In the genomic region with DNA sequence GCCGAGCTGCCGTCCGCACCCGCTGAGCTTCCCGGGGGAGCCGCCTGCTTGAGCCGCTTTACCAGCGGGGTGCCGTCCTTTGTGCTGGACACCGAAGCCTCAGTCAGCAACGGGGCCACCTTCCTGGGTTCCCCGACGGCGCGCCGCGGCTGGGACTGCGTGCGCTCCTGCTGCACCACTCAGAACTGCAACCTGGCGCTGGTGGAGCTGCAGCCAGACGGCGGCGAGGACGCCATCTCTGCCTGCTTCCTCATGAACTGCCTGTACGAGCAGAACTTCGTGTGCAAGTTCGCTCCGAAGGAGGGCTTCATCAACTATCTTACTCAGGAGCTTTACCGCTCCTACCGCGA, we compare ENCODE assay signal across 8 mouse cellular contexts. TPM values are rescaled to one million over a fixed set of nuclear protein-coding genes. Genes with fewer than 3 reads are reported as not detected.
DNase-seq lines count a peak whose midpoint lies in the region; ATAC-seq and TF ChIP-seq lines count a peak whose summit lies in the region.

No protein-coding gene starts in this region.

- DNase-seq in heart, adult 11 months: no peak
- peak; percentile 54 for DNase-seq in limb, embryonic 11.5 days (ENCODE audit: low spot score)
- no peak for DNase-seq in left cerebral cortex, adult 8-10 months (ENCODE audit: low spot score in 2 of 2)

- TF ChIP-seq POLR2A in ES-Bruce4 (IDR thresholded peaks at IDR 0.05; ENCODE audit: insufficient read depth, low read length): no peak

- no peak overlapping the region for H3K27ac ChIP-seq in heart, embryonic 14.5 days (replicated peaks in 1 of 2; ENCODE audit: control insufficient read depth in 1 of 2, insufficient read depth in 1 of 2, low read depth in 2 of 2, low read length in 2 of 2)
- H3K27ac ChIP-seq in ES-Bruce4 (ENCODE audit: insufficient read depth, low read length): no peak overlapping the region
- no peak overlapping the region for H3K27ac ChIP-seq in embryonic facial prominence, embryonic 12.5 days
- no peak overlapping the region for H3K27ac ChIP-seq in limb, embryonic 11.5 days (replicated peaks; ENCODE audit: low read depth, low read length)
- no peak overlapping the region for H3K27ac ChIP-seq in neural tube, embryonic 15.5 days (replicated peaks)

- no peaks in the 10 kb centered on the region for H3K9me3 ChIP-seq in heart, embryonic 14.5 days (ENCODE audit: control insufficient read depth, low read length)
- H3K9me3 ChIP-seq in ES-Bruce4 (replicated peaks; ENCODE audit: control insufficient read depth, insufficient read depth, low read length, poor library complexity, severe bottlenecking): no peaks in the 10 kb centered on the region
- H3K9me3 ChIP-seq in embryonic facial prominence, embryonic 12.5 days: no peaks in the 10 kb centered on the region
- H3K9me3 ChIP-seq in limb, embryonic 11.5 days (ENCODE audit: control insufficient read depth, low read length): no peaks in the 10 kb centered on the region
- H3K9me3 ChIP-seq in neural tube, embryonic 15.5 days (replicated peaks): no peaks in the 10 kb centered on the region

- peak overlapping the region; percentile 46 to 53 for H3K4me3 ChIP-seq in heart, embryonic 14.5 days (ENCODE audit: control insufficient read depth in 1 of 2, insufficient read depth in 1 of 2, low read depth in 1 of 2, low read length in 2 of 2)
- H3K4me3 ChIP-seq in ES-Bruce4 (ENCODE audit: low read depth, low read length): peak overlapping the region; percentile 90
- peak overlapping the region; percentile 46 for H3K4me3 ChIP-seq in embryonic facial prominence, embryonic 12.5 days
- H3K4me3 ChIP-seq in limb, embryonic 11.5 days (ENCODE audit: low read depth, low read length): peak overlapping the region; percentile 46
- H3K4me3 ChIP-seq in neural tube, embryonic 15.5 days (replicated peaks): peak overlapping the region; percentile 36

- peak overlapping the region; percentile 90 for H3K4me2 ChIP-seq in heart, embryonic 14.5 days (ENCODE audit: low read length)
- H3K4me2 ChIP-seq in embryonic facial prominence, embryonic 12.5 days (replicated peaks): peak overlapping the region; percentile 77
- peak overlapping the region; percentile 87 for H3K4me2 ChIP-seq in limb, embryonic 11.5 days (ENCODE audit: low read depth, severe bottlenecking)
- peak overlapping the region; percentile 57 for H3K4me2 ChIP-seq in neural tube, embryonic 15.5 days

- WGBS in heart, embryonic 14.5 days: 2% methylated on average over 31 of the region's 31 CpGs
- WGBS in embryonic facial prominence, embryonic 12.5 days: 3% methylated on average over 31 of the region's 31 CpGs
- WGBS in limb, embryonic 11.5 days: 1% methylated on average over 31 of the region's 31 CpGs
- 2% methylated on average over 31 of the region's 31 CpGs for WGBS in neural tube, embryonic 15.5 days

- peaks cover 67% of the 10 kb centered on the region for H3K27me3 ChIP-seq in heart, embryonic 14.5 days (ENCODE audit: control insufficient read depth, insufficient read depth, low read length)
- H3K27me3 ChIP-seq in ES-Bruce4 (ENCODE audit: control insufficient read depth, insufficient read depth, low read length, poor library complexity, severe bottlenecking): no peaks in the 10 kb centered on the region
- H3K27me3 ChIP-seq in embryonic facial prominence, embryonic 12.5 days: peaks cover 64% of the 10 kb centered on the region
- H3K27me3 ChIP-seq in limb, embryonic 11.5 days (ENCODE audit: control insufficient read depth, insufficient read depth, low read length): peaks cover 44% of the 10 kb centered on the region
- peaks cover 64% of the 10 kb centered on the region for H3K27me3 ChIP-seq in neural tube, embryonic 15.5 days (replicated peaks)

- H3K4me1 ChIP-seq in heart, embryonic 14.5 days (ENCODE audit: control insufficient read depth in 2 of 2, insufficient read depth in 2 of 2, low read length in 2 of 2): peaks cover 0 to 11% of the 10 kb centered on the region in 2 experiments; a peak in 3 of 4 replicates
- H3K4me1 ChIP-seq in ES-Bruce4 (ENCODE audit: control insufficient read depth, insufficient read depth, low read length): peaks cover 9% of the 10 kb centered on the region
- peaks cover 12% of the 10 kb centered on the region; the same call in 1 of the 2 replicates for H3K4me1 ChIP-seq in embryonic facial prominence, embryonic 12.5 days
- H3K4me1 ChIP-seq in limb, embryonic 11.5 days (ENCODE audit: control insufficient read depth, insufficient read depth, low read length): peaks cover 11% of the 10 kb centered on the region
- H3K4me1 ChIP-seq in neural tube, embryonic 15.5 days: peaks cover 14% of the 10 kb centered on the region

- no peaks in the 10 kb centered on the region for H3K36me3 ChIP-seq in heart, embryonic 14.5 days (ENCODE audit: control insufficient read depth, insufficient read depth, low read length)
- no peaks in the 10 kb centered on the region for H3K36me3 ChIP-seq in ES-Bruce4 (ENCODE audit: control insufficient read depth, insufficient read depth, low read length, poor library complexity, severe bottlenecking)
- no peaks in the 10 kb centered on the region for H3K36me3 ChIP-seq in embryonic facial prominence, embryonic 12.5 days
- H3K36me3 ChIP-seq in limb, embryonic 11.5 days (ENCODE audit: control insufficient read depth, insufficient read depth, low read length): no peaks in the 10 kb centered on the region
- H3K36me3 ChIP-seq in neural tube, embryonic 15.5 days: no peaks in the 10 kb centered on the region

- no peak for TF ChIP-seq CTCF in ES-Bruce4 (IDR thresholded peaks at IDR 0.05; ENCODE audit: low read depth, low read length)

- ATAC-seq in heart, embryonic 14.5 days (ENCODE audit: insufficient number of reproducible peaks, insufficient read depth, low FRiP score, low read depth): no peak
- ATAC-seq in embryonic facial prominence, embryonic 12.5 days (ENCODE audit: insufficient number of reproducible peaks, insufficient read depth, low FRiP score, low TSS enrichment): no peak
- ATAC-seq in limb, embryonic 11.5 days (ENCODE audit: insufficient number of reproducible peaks, low FRiP score, low TSS enrichment, low read depth): no peak
- ATAC-seq in neural tube, embryonic 15.5 days (ENCODE audit: low FRiP score): no peak
- ATAC-seq in activated CD4-positive, CD25-positive, alpha-beta regulatory T cell, adult 4 months: no peak

- H3K9ac ChIP-seq in heart, embryonic 14.5 days (ENCODE audit: low read length): no peak overlapping the region; the same call in 1 of the 2 replicates
- H3K9ac ChIP-seq in ES-Bruce4 (ENCODE audit: low read depth, poor library complexity, severe bottlenecking): peak overlapping the region; percentile 78
- peak overlapping the region; percentile 54 for H3K9ac ChIP-seq in embryonic facial prominence, embryonic 12.5 days
- peak overlapping the region; percentile 32 for H3K9ac ChIP-seq in limb, embryonic 11.5 days (ENCODE audit: low read length)
- no peak overlapping the region for H3K9ac ChIP-seq in neural tube, embryonic 15.5 days (replicated peaks)

- TF ChIP-seq EP300 in ES-Bruce4 (IDR thresholded peaks at IDR 0.05; ENCODE audit: insufficient read depth, low read depth, low read length): no peak

RNA-seq across cellular contexts. Expression of gene Spint1, which starts 0.7 kb away (rescaled TPM):
- 0.20 and 0.38 TPM in 2 replicates for polyA plus RNA-seq in heart, embryonic 14.5 days (2014; fragmentation: Nextera tagmentation; extraction: Ambion mirVana)
- polyA plus RNA-seq in ES-Bruce4 (2011; ENCODE audit: insufficient read depth, insufficient read length, low read depth, missing spikeins): 57.3 and 71.4 TPM in 2 replicates
- 8.8 and 10.6 TPM in 2 replicates for polyA plus RNA-seq in embryonic facial prominence, embryonic 12.5 days (2016; fragmentation: Nextera tagmentation; extraction: Ambion mirVana)
- polyA plus RNA-seq in limb, embryonic 11.5 days (2014; fragmentation: Nextera tagmentation; extraction: Ambion mirVana): 6.1 and 8.0 TPM in 2 replicates
- 0.49 and 11.0 TPM in 2 replicates for polyA plus RNA-seq in neural tube, embryonic 15.5 days (2015; fragmentation: Nextera tagmentation; extraction: Ambion mirVana)
- not detected for polyA plus RNA-seq in activated CD4-positive, CD25-positive, alpha-beta regulatory T cell, adult 4 months (2017; shearing (Covaris generic))
- total RNA-seq in left cerebral cortex, adult 8-10 months (2022): 1 to 10 TPM; 2.0 to 3.7 (median 3.2) TPM

RNA-seq across cellular contexts. Expression of gene Ppp1r14d, which starts 8.1 kb away (rescaled TPM):
- not detected in 2 replicates for polyA plus RNA-seq in heart, embryonic 14.5 days (2014; fragmentation: Nextera tagmentation; extraction: Ambion mirVana)
- not detected in 2 replicates for polyA plus RNA-seq in ES-Bruce4 (2011; ENCODE audit: insufficient read depth, insufficient read length, low read depth, missing spikeins)
- polyA plus RNA-seq in embryonic facial prominence, embryonic 12.5 days (2016; fragmentation: Nextera tagmentation; extraction: Ambion mirVana): 0.28 TPM in 1 of 2 replicates, not detected in the other
- polyA plus RNA-seq in limb, embryonic 11.5 days (2014; fragmentation: Nextera tagmentation; extraction: Ambion mirVana): 0.20 TPM in 1 of 2 replicates, not detected in the other
- polyA plus RNA-seq in neural tube, embryonic 15.5 days (2015; fragmentation: Nextera tagmentation; extraction: Ambion mirVana): 0.40 TPM in 1 of 2 replicates, not detected in the other
- polyA plus RNA-seq in activated CD4-positive, CD25-positive, alpha-beta regulatory T cell, adult 4 months (2017; shearing (Covaris generic)): not detected
- total RNA-seq in left cerebral cortex, adult 8-10 months (2022): not detected

RNA-seq across cellular contexts. Expression of gene Dnajc17, which starts 29.3 kb away (rescaled TPM):
- 10.8 and 12.9 TPM in 2 replicates for polyA plus RNA-seq in heart, embryonic 14.5 days (2014; fragmentation: Nextera tagmentation; extraction: Ambion mirVana)
- 12.0 and 12.5 TPM in 2 replicates for polyA plus RNA-seq in ES-Bruce4 (2011; ENCODE audit: insufficient read depth, insufficient read length, low read depth, missing spikeins)
- polyA plus RNA-seq in embryonic facial prominence, embryonic 12.5 days (2016; fragmentation: Nextera tagmentation; extraction: Ambion mirVana): 26.5 and 27.5 TPM in 2 replicates
- polyA plus RNA-seq in limb, embryonic 11.5 days (2014; fragmentation: Nextera tagmentation; extraction: Ambion mirVana): 28.7 and 29.0 TPM in 2 replicates
- polyA plus RNA-seq in neural tube, embryonic 15.5 days (2015; fragmentation: Nextera tagmentation; extraction: Ambion mirVana): 23.9 and 26.1 TPM in 2 replicates
- polyA plus RNA-seq in activated CD4-positive, CD25-positive, alpha-beta regulatory T cell, adult 4 months (2017; shearing (Covaris generic)): 10 to 100 TPM; 21.8 to 29.0 TPM
- 10 to 100 TPM; 15.9 to 21.6 (median 19.1) TPM for total RNA-seq in left cerebral cortex, adult 8-10 months (2022)

RNA-seq across cellular contexts. Expression of gene Zfyve19, which starts 29.4 kb away (rescaled TPM):
- polyA plus RNA-seq in heart, embryonic 14.5 days (2014; fragmentation: Nextera tagmentation; extraction: Ambion mirVana): 28.3 and 32.4 TPM in 2 replicates
- 11.9 and 13.4 TPM in 2 replicates for polyA plus RNA-seq in ES-Bruce4 (2011; ENCODE audit: insufficient read depth, insufficient read length, low read depth, missing spikeins)
- 57.0 and 58.2 TPM in 2 replicates for polyA plus RNA-seq in embryonic facial prominence, embryonic 12.5 days (2016; fragmentation: Nextera tagmentation; extraction: Ambion mirVana)
- 52.6 and 55.0 TPM in 2 replicates for polyA plus RNA-seq in limb, embryonic 11.5 days (2014; fragmentation: Nextera tagmentation; extraction: Ambion mirVana)
- polyA plus RNA-seq in neural tube, embryonic 15.5 days (2015; fragmentation: Nextera tagmentation; extraction: Ambion mirVana): 64.2 and 68.0 TPM in 2 replicates
- 10 to 100 TPM; 31.4 to 44.0 TPM for polyA plus RNA-seq in activated CD4-positive, CD25-positive, alpha-beta regulatory T cell, adult 4 months (2017; shearing (Covaris generic))
- total RNA-seq in left cerebral cortex, adult 8-10 months (2022): 10 to 100 TPM; 29.3 to 44.8 (median 35.4) TPM

RNA-seq across cellular contexts. Expression of gene Rhov, which starts 33.2 kb away (rescaled TPM):
- polyA plus RNA-seq in heart, embryonic 14.5 days (2014; fragmentation: Nextera tagmentation; extraction: Ambion mirVana): 0.19 TPM in 1 of 2 replicates, not detected in the other
- polyA plus RNA-seq in ES-Bruce4 (2011; ENCODE audit: insufficient read depth, insufficient read length, low read depth, missing spikeins): 0.36 and 0.78 TPM in 2 replicates
- 5.7 and 6.9 TPM in 2 replicates for polyA plus RNA-seq in embryonic facial prominence, embryonic 12.5 days (2016; fragmentation: Nextera tagmentation; extraction: Ambion mirVana)
- polyA plus RNA-seq in limb, embryonic 11.5 days (2014; fragmentation: Nextera tagmentation; extraction: Ambion mirVana): 2.7 and 4.3 TPM in 2 replicates
- 39.5 and 46.6 TPM in 2 replicates for polyA plus RNA-seq in neural tube, embryonic 15.5 days (2015; fragmentation: Nextera tagmentation; extraction: Ambion mirVana)
- polyA plus RNA-seq in activated CD4-positive, CD25-positive, alpha-beta regulatory T cell, adult 4 months (2017; shearing (Covaris generic)): not detected
- 10 to 100 TPM; 11.1 to 12.5 (median 11.7) TPM for total RNA-seq in left cerebral cortex, adult 8-10 months (2022)

Comparison
In these comparisons a context has a peak if more than half of its experiments do, and no peak if none do; other contexts are left out.
1. H3K4me3 ChIP-seq: peak in every context shown above with its lines; median percentile 90 in ES-Bruce4; 50 in heart, embryonic 14.5 days; 46 in embryonic facial prominence, embryonic 12.5 days; 46 in limb, embryonic 11.5 days; 36 in neural tube, embryonic 15.5 days.
2. H3K9ac ChIP-seq: peak in ES-Bruce4 (single experiment), embryonic facial prominence, embryonic 12.5 days (single experiment) and limb, embryonic 11.5 days (single experiment); none in heart, embryonic 14.5 days (single experiment) and neural tube, embryonic 15.5 days (single experiment).
3. Peak in every context shown above with its lines, with median percentiles within 50 percentile points of each other: H3K4me2 ChIP-seq.